Mouse (Mus musculus) kidney, postnatal 36 days (tissue): Measurements from ENCODE around the gene Ptprr.

Source experiments
- DNase-seq, 2 experiments: peaks; one replicate each; pipeline ENCODE4 v3.0.0; 2021 to 2022; ENCODE audit warnings: mixed read lengths in 2 of 2

Ptprr gene

GRCm38 (mm10) chr10:116197416-116197939, 179.5 kb downstream of the Ptprr start:
- DNase-seq, result peak in 1 of 2 experiments; percentile 34

- DNase-seq, result peak; percentile 22 to 29
These were observed 181.0 kb downstream of the Ptprr start for GRCm38 (mm10) chr10:116199035-116199434.

- no peak for DNase-seq
These were observed 183.5 kb downstream of the Ptprr start for GRCm38 (mm10) chr10:116201542-116201941.

- peak; percentile 48 to 82 for DNase-seq
These were observed 187.8 kb downstream of the Ptprr start for GRCm38 (mm10) chr10:116205580-116206358.

- DNase-seq, result peak in 1 of 2 experiments; percentile 68
These were observed 188.4 kb downstream of the Ptprr start for GRCm38 (mm10) chr10:116206449-116206848.

GRCm38 (mm10) chr10:116207987-116208726, 190.1 kb downstream of the Ptprr start:
- peak; percentile 55 to 74 for DNase-seq

- DNase-seq, result peak; percentile 46 to 73
These were observed 190.7 kb downstream of the Ptprr start for GRCm38 (mm10) chr10:116208727-116209115.

- DNase-seq, result peak; percentile 24 to 28
These were observed 194.1 kb downstream of the Ptprr start for GRCm38 (mm10) chr10:116212127-116212526.

- peak; percentile 75 to 83 for DNase-seq
These were observed 202.5 kb downstream of the Ptprr start for GRCm38 (mm10) chr10:116220336-116221118.

- DNase-seq, result no peak
These were observed 217.3 kb downstream of the Ptprr start for GRCm38 (mm10) chr10:116235299-116235698.

- DNase-seq, result no peak
These were observed 224.2 kb downstream of the Ptprr start for GRCm38 (mm10) chr10:116242200-116242599.

- DNase-seq, result peak in 1 of 2 experiments; percentile 33
These were observed 225.4 kb downstream of the Ptprr start for GRCm38 (mm10) chr10:116243373-116243772.

GRCm38 (mm10) chr10:116245632-116246031, 227.6 kb downstream of the Ptprr start:
- DNase-seq, result no peak

GRCm38 (mm10) chr10:116252668-116253067, 234.7 kb downstream of the Ptprr start:
- DNase-seq, result peak in 1 of 2 experiments; percentile 37

- no peak for DNase-seq
These were observed 236.0 kb downstream of the Ptprr start for GRCm38 (mm10) chr10:116253972-116254371.

- DNase-seq, result no peak
These were observed 241.3 kb downstream of the Ptprr start for GRCm38 (mm10) chr10:116259298-116259697.

GRCm38 (mm10) chr10:116260658-116261433, 242.8 kb downstream of the Ptprr start:
- DNase-seq, result peak; percentile 53 to 71

- DNase-seq, result no peak
These were observed 243.5 kb downstream of the Ptprr start for GRCm38 (mm10) chr10:116261559-116261958.

- DNase-seq, result peak in 1 of 2 experiments; percentile 40
These were observed 246.5 kb downstream of the Ptprr start for GRCm38 (mm10) chr10:116264521-116264920.

GRCm38 (mm10) chr10:116266561-116267433, 248.8 kb downstream of the Ptprr start:
- peak; percentile 80 to 86 for DNase-seq

GRCm38 (mm10) chr10:116267434-116267822, 249.4 kb downstream of the Ptprr start:
- peak; percentile 71 to 89 for DNase-seq
